Mouse (Mus musculus) left cerebral cortex, adult 8-10 months (tissue): ENCODE results near the gene Hipk4. TPM values are rescaled to one million over a fixed set of nuclear protein-coding genes. Genes with fewer than 3 reads are reported as not detected.

Experiments
- DNase-seq, 2 experiments: peaks; one replicate each; pipeline ENCODE4 v3.0.0; 2022; ENCODE audit warnings: low spot score in 2 of 2
- total RNA-seq, 4 experiments: library from RNA; stranded (reverse); gene quantifications; 2 replicates each; pipeline ENCODE4 v1.2.4; 2022

Gene Hipk4
- under 1 TPM in 3 of 4 experiments, not detected in 1; 0.12 to 0.20 (median 0.14) TPM for total RNA-seq

DNA sequence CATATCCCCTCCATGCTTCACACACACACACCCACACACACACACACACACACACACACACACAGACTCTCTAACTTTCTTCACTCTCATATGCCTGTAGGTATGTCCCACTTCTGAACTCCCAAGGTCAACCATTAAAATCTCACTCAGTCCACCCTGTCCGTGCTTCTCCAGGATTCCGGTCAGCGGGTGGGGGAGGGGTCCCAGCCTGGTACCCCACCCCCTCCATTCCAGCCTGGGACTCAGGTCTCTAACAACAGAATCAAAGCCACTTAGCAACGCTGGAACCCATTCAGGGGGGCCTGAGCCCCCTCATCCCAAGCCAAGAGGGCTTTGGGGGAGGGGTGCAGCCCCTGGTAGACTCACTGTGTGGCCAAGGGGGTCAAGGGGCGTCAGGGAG, at the start of gene Hipk4:
Gene Hipk4, plus strand, starts transcription at position 301 of the 400 bp plus-strand sequence.
- no peak for DNase-seq

DNA sequence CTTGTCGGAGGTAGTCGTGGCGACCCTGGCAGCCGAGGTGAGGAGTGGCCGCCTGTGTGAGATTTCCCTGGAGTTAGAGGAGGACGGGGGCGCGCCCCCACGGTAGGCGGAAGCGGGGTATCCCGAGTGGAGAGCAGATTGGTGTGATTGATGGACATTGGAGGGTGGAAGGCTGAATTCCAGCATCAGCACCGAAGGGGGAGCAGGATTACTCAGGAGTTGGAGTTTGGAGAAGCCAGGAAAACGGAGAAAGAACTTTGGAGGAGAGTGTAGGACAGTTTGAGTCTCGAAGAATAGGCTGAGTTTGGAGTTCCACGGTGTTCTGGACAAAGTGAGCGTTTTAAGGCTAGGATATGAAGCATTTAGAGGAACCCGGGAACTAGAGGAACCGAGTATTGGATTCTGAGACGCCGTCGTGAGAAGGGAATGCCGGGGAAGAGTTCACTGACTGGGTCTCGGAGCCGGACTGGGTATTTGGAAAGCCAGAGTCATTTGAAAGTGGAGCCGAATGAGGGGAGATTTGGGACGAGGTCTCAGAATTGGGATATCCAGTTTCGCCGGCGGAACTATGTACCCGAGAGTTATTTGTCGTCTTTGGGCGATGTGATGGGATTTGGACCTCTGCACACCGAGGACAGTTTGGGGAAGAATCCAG, 49.1 kb upstream of the Hipk4 start:
- no peak for DNase-seq

GRCm38 (mm10) chr7:27474490-27474954, 48.5 kb upstream of the Hipk4 start:
- peak; percentile 84 to 99 for DNase-seq

GRCm38 (mm10) chr7:27475596-27475995, 47.5 kb upstream of the Hipk4 start:
- DNase-seq = no peak

DNA sequence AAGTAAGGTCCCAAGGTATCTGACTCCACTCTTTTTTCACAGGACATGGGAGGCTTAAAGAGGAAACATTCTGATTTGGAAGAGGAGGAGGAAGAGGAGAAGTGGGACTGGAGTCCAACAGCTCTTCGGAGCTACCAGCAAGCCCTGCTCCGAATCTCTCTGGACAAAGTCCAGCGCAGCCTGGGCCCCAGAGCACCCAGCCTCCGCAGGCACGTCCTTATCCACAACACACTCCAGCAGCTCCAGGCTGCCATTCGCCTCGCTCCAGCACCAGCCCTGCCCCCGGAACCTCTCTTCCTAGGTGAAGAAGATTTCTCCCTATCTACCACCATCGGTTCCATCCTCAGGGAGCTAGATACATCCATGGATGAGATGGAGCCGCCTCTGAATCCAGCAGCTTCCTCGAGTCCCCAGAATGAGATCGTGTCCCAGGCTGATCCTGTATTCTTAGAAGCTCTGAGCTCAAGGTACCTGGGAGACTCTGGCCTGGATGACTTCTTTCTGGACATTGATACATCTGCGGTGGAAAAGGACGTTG, 46.9 kb upstream of the Hipk4 start:
- no peak for DNase-seq

GRCm38 (mm10) chr7:27478561-27478960, 44.5 kb upstream of the Hipk4 start:
- DNase-seq = no peak

GRCm38 (mm10) chr7:27479750-27480149, 43.3 kb upstream of the Hipk4 start:
- no peak for DNase-seq

DNA sequence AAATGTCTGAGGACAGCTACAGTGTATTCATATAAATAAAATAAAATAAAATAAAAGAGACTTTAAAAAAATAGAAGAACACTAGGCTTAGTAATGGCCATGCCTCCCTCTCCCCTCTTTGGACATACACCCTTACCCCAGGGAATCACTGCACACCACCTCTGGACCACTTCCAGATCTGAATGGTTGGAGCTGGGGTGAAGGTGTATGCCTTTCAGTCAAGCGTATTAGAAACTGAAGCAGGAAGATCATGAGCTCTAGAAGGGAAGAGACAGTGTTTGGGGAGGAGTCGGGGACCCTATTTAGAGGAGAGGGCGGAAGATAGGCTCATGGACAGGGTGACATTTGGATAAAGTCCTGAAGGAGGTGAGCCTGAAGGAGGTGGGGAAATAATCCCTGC, 42.6 kb upstream of the Hipk4 start:
- no peak for DNase-seq

DNA sequence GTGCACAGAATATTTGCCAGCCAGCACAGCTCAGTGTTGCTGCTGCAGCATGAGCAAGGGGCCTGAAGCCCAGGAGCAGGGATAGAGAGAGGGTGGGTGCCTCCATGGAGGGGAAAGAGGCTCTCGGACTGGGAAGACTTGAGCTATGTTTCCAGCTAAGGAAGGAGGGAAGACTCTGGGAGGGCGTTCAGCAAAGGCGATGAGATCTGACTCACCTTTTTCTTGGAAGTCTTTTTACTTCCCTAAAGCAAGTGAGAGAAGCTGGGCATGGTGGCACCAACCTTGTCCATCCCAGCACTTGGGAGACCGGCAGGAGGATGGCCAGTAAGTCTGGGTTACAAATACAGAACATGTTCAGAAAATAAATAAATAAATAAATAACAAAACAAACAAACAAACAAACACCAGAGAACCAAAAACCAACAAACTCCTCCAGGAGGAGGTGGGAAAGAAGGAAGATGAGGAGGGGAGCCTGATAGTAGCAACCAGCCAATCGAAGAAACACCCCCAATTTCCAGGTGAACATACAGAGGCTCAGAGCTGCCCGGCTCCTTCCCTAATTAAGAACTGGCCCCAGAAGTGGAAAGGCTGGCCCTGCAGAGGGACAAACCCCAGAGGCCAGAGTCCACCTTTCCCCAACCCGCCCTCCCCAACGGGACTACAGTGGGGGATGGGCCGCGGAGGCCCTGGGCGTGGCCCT, 42.0 kb upstream of the Hipk4 start:
- no peak for DNase-seq

DNA sequence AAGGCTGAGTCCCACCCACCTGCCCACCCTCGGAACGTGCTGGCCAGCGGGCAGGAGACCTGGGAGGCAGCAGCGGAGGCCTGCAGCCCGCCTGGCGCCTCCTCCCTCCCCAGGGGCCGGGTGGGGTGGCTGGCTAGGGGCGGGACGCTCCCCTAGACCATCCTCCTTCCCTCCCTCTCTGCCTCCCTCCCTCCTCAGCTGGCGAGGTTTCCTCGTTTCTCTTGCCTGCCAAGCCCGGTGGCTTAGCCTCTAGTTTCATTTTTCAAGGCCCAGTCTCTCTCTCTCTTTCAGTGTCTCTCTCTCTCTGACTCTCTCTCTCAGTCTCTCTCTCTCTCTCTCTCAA, 41.5 kb upstream of the Hipk4 start:
- peak in 1 of 2 experiments; percentile 81 for DNase-seq

GRCm38 (mm10) chr7:27483860-27484259, 39.2 kb upstream of the Hipk4 start:
- DNase-seq = no peak

DNA sequence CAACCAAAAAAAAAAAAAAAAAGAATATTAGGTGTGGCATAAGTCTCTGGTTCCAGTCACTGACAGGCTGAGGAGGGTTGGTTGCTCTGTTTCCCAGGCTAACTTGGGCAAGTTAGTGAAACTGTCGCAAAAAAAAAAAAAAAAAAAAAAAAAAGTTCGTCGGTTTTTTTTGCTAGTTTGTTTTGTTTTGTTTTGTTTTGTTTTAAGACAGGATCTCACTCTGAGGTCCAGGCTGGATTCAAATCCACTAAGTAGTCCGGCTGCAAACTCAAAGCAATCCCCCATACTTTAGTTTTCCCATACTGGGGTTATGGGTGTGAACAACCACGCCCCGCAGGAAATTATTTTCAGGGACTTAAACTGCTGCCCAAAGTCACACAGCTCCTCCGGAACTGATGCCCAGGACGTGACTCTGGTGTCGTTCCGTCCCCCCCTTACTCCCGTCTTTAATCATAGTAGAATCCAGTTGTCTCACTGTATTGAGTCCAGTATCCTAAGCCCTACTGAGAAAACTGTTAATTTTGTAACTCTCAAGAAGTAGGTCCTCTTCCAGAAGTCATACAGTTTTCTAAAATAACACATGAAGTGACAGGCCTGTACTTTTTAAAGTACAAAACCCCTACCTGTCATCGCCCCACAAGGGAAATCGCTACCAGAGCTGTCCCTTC, 36.8 kb upstream of the Hipk4 start:
- DNase-seq = no peak

GRCm38 (mm10) chr7:27486770-27487697, 36.0 kb upstream of the Hipk4 start, which contains the start of gene Sertad1:
Sertad1 (plus strand) TSS chr7:27486910.
- DNase-seq = peak; percentile 99 to 100

- DNase-seq = no peak
Measured at GRCm38 (mm10) chr7:27487740-27488268, 35.3 kb upstream of the Hipk4 start.

GRCm38 (mm10) chr7:27489270-27489869, 33.7 kb upstream of the Hipk4 start:
- DNase-seq = no peak

GRCm38 (mm10) chr7:27490227-27490542, 32.9 kb upstream of the Hipk4 start:
- DNase-seq = no peak

- peak; percentile 81 to 82 for DNase-seq
Measured at GRCm38 (mm10) chr7:27490543-27491329, 32.3 kb upstream of the Hipk4 start.

DNA sequence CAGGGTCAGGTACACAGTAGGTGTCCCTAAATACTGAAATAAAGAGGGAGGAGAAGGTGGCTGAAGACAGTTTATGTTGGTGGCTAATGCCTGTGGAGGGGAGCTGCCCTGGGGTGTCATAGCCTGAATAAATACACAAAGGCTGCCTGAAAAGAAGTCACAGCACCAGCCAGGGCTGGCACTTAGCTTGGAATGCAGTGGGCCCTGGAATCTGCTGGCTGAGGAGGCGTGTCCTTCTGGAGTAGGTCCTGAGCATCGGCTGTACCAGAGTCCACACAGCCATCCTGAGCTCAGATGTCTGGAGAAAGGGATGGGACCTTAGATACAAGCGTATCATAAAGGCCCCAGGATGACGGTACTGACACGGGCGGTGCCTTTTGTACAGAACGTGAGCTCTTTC, 31.2 kb upstream of the Hipk4 start:
- no peak for DNase-seq

- DNase-seq = no peak
Measured at GRCm38 (mm10) chr7:27493022-27493421, 30.0 kb upstream of the Hipk4 start.

DNA sequence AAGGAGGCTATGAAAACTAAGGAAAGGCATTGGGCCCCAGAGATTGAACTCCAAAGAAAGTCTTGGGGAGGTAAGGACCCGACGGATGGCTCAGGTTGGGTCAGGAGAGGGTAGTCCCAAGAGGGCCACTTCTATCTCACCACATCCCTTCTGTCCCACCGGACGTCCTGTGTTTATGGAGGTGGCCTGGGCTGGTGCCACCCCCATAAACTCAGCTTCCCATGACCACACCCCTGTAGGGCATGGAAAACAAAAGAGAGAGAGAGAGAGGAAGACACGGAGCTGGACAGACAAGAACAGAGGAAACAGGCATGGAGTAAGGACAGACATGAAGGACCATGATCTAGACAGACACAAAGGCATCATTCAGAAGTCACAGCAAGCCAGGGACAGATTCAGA, 29.6 kb upstream of the Hipk4 start:
- no peak for DNase-seq
